Mouse (Mus musculus): ENCODE measurements around the gene Slc24a5. TPM values are rescaled to one million over a fixed set of nuclear protein-coding genes. Genes with fewer than 3 reads are reported as not detected.

The Slc24a5 gene
- polyA plus RNA-seq (2014; fragmentation: Illumina TruSeq; extraction: RNeasy Lipid Tissue Mini Kit (QIAGEN cat#74804); ENCODE audit: low read depth, low replicate concordance): 0.38 TPM

GRCm38 (mm10) chr2:125067894-125068293, at the start of gene Slc24a5:
Gene Slc24a5 (plus strand): TSS chr2:125068124.

GRCm38 (mm10) chr2:125123477-125123852, 55.5 kb downstream of the Slc24a5 start, which contains the start of gene Myef2:
Gene Myef2 (minus strand): TSS chr2:125123661.

GRCm38 (mm10) chr2:125135903-125136811, 68.2 kb downstream of the Slc24a5 start, which contains the start of gene Ctxn2:
Gene Ctxn2 (plus strand): TSS chr2:125136692.

Other genes with a start within 250 kb of the Slc24a5 start
- 161 TPM for gene Myef2, start 55.5 kb downstream of the Slc24a5 start, polyA plus RNA-seq (2014; fragmentation: Illumina TruSeq; extraction: RNeasy Lipid Tissue Mini Kit (QIAGEN cat#74804); ENCODE audit: low read depth, low replicate concordance)
- gene Ctxn2, start 68.6 kb downstream of the Slc24a5 start, polyA plus RNA-seq (2014; fragmentation: Illumina TruSeq; extraction: RNeasy Lipid Tissue Mini Kit (QIAGEN cat#74804); ENCODE audit: low read depth, low replicate concordance): 0.92 TPM
- gene Slc12a1, start 84.4 kb downstream of the Slc24a5 start, polyA plus RNA-seq (2014; fragmentation: Illumina TruSeq; extraction: RNeasy Lipid Tissue Mini Kit (QIAGEN cat#74804); ENCODE audit: low read depth, low replicate concordance): 0.56 TPM
- 47.1 TPM for gene Dut, start 179.1 kb downstream of the Slc24a5 start, polyA plus RNA-seq (2014; fragmentation: Illumina TruSeq; extraction: RNeasy Lipid Tissue Mini Kit (QIAGEN cat#74804); ENCODE audit: low read depth, low replicate concordance)

Measured in testis, adult 10 weeks (tissue).